Mouse (Mus musculus) right cerebral cortex, postnatal 10 days (tissue): ENCODE data around the gene Ccnj.

Experiments used
- DNase-seq, 2 experiments: peaks; one replicate each; pipeline ENCODE4 v3.0.0; 2021; ENCODE audit warnings: low spot score in 2 of 2

Gene Ccnj

GRCm38 (mm10) chr19:40830703-40831415, at the start of gene Ccnj:
Gene Ccnj, plus strand, starts transcription at chr19:40831279.
- peak; percentile 95 for DNase-seq

DNA sequence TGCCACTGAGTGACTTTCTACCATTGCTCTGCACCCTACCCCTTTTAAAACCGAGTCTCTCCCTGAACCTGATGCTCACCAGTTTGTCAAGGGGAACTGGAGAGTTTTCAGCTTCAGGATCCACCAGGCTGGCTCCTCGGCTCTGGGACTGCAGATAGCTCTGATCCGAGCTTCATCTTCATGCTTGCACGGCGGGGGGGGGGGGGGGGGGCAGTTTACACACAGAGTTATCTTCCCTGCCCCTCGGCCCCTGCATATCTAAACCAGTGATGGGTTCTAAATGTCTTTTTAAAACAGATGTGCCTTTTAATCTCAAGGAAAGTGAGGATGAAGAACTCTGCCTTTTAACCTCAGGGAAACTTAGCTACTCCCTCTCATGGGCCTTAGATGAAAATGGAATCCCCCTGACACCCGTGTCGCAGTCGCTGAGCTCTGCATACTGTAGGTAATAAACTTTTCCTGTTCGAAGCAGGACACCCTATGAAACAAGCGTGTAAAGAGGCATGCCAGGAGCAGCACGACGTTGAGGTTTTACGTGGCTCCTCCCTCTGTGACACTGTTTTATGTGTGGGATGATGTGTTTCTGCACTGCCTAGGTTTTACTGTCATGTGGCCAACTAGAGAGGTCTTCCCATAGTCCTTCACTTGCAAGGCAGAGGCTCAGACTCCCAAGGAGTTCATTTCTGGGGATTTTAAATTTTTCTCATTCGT, 42.9 kb upstream of the Ccnj start:
- no peak for DNase-seq

GRCm38 (mm10) chr19:40788715-40789084, 42.4 kb upstream of the Ccnj start:
- DNase-seq, result no peak

GRCm38 (mm10) chr19:40805176-40805737, 25.8 kb upstream of the Ccnj start:
- DNase-seq, result no peak

GRCm38 (mm10) chr19:40809858-40810257, 21.2 kb upstream of the Ccnj start:
- DNase-seq, result no peak

GRCm38 (mm10) chr19:40811840-40812239, 19.2 kb upstream of the Ccnj start:
- no peak for DNase-seq

DNA sequence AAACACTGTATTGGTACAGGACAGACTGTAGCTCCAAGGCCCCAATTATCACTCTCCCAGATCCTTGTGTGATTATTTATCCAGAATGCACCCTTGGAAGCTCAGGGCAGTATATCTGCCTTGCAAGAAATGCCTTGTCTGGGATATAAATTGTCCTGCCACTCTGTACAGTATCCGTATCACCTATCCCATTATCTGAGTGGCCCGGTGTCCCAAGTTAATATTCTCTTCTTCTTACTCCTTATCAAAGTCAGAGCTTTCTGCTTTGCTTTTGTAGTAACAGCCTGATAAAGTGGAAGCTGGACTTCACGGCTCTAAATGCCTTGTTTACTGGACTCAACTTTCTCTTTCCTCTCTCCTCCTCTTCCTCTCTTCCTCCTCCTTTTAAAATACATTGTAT, 18.3 kb upstream of the Ccnj start:
- DNase-seq, result no peak

- DNase-seq, result no peak
Measured at GRCm38 (mm10) chr19:40813385-40813784, 17.7 kb upstream of the Ccnj start.

DNA sequence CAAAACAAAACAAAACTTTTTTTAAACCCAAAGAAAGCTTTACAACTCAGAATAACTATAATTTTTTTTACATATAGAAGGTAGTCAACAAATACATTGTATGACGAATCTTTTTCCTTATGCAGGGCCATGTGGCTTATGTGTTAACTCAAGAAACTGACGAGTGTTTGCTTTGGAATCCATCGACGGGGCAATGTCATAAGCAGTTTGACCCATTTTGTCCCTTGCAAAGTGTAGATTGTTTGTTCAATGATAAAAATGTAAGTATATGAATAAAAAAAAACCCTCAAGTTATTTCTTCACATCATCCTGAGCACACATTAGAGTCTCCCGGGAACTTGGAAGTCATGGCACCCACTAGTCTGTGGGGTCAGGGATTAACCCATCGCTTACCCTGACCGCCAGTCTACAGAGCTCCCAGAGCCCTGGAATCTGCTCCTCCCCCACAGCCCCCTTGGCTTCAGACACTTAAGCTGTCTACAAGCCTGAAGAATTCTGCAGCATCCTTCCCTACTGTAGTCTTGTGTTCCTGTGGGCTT, 15.4 kb upstream of the Ccnj start:
- no peak for DNase-seq

DNA sequence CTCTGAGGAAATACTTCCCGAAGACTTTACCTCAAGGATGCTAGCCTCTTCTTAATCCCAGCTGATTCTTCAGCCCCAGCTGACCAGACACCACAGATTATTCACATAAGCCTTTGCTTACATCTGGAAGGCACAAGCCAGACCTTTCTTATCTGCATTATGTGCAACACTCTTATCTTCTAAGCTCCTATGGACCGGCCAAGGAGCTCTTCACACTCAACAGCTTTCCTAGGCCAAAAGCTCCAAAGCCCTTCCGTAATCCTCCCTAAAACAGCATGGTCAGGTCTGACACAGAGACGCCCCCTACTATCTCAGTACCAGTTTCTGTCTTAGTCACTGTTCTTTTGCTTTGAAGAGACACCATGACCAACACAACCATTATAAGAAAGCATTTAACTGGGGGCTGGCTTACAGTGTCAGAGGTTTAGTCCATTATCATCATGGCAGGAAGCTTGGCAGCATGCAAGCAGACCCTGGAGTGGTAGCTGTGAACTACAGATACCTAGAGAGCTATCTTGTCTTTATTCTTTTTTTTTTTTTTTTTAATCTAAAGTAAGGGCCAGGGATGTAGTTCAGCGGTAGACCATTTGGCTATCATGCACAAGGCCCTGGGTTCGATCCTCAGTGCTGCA, 13.1 kb upstream of the Ccnj start:
- DNase-seq, result no peak

DNA sequence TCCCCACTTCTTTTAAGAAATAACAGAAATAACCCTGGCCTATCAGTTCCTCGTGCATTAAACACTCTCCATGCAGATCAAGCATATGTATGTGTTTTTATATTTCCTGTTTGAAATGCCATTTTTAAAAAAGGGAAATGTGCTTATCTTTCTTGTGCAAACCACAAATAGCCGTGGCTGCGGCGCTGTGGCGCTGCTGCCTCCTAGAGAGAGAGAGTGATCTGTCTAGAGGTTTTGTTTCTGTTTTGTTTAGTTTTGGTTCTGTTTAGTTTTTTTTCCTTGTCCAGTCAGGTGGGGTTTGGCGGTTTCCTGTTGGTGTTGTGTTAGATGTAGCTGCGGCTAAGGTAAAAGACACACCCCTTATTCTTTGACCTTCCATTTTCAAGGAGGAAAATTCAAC, 12.3 kb upstream of the Ccnj start:
- DNase-seq, result peak in 1 of 2 experiments; percentile 22

GRCm38 (mm10) chr19:40821306-40821825, 9.7 kb upstream of the Ccnj start:
- DNase-seq, result no peak

- DNase-seq, result no peak
Measured at GRCm38 (mm10) chr19:40825636-40826035, 5.4 kb upstream of the Ccnj start.

GRCm38 (mm10) chr19:40826735-40827134, 4.3 kb upstream of the Ccnj start:
- DNase-seq, result no peak

DNA sequence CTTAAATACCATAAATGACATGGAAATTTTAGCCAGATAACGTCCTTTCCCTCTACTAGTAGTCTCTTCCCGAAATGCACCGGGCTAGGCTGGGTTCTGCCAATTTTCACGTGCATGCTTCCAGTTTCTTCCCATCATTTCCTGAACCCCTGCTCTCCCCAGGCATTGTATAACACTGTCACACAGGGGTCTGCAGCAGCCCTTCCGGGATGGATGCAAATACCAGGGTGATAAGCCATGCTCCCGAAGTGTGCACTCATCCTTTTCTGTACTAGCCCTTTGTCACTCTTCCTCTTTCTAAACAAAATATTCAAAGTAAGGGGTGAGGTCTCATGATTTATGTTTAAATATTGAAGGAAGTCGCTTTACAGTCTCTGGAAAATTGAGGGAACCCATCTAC, 881 bp upstream of the Ccnj start:
- DNase-seq, result no peak

GRCm38 (mm10) chr19:40831416-40832201, 530 bp downstream of the Ccnj start:
- DNase-seq, result peak; percentile 36 to 44

DNA sequence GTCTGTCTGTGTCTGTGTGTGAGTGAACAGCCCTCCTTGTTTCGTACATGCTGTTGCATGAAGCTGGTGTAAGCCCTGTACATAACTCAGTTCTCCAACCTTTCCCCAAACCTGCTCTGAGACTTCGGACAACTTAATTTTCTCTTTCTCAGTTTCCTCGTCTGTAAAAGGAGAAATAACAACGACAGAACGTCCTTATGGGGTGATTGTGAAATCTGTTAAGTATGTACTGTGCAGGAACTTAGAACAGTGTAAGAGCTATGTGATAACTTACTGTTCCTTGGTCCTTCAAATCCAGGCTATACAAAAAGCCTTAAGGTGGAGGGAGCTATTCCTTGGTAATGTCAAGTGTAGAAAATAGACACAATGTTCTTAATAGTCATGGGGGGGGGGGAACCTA, 1.3 kb downstream of the Ccnj start:
- DNase-seq, result no peak

DNA sequence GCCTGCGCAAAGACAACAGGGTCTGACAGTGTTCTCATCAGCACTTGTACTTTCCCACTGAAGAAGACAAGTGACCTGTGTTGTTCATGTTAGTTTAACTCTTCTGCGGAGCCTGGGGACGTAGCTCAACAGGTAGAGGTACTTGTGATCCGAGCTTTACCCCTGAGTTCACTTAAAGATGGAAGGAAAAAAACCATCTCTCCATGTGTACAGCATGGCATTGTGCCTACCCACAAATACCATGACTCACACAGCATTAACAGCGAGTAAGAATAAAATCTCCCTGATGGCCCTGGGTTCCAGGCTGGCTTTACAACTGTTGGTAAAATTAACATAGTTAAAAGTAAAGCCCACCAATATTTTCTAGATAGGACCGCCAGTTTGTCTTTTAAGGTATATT, 3.4 kb downstream of the Ccnj start:
- DNase-seq, result no peak

GRCm38 (mm10) chr19:40838205-40838604, 7.1 kb downstream of the Ccnj start:
- DNase-seq, result no peak

- no peak for DNase-seq
Measured at GRCm38 (mm10) chr19:40840303-40840702, 9.2 kb downstream of the Ccnj start.

- no peak for DNase-seq
Measured at GRCm38 (mm10) chr19:40841083-40841482, 10.0 kb downstream of the Ccnj start.
